Mouse (Mus musculus) myocyte (in vitro differentiated cells): ENCODE measurements at regions not wholly inside any gene's neighbourhood (a gene's known extent, or its start where the extent isn't known, plus 50 kb on each side); places are given as distances from the start of the nearest gene placed in this dataset.

Source experiments
- CEBPB ChIP-seq: IDR thresholded peaks from 2 replicates; pipeline ENCODE4 v1.6.1; 2011; ENCODE audit warnings: mild to moderate bottlenecking, moderate library complexity; ENCODE audit not compliant: poor library complexity, insufficient read depth, severe bottlenecking
- E2F4 ChIP-seq: IDR thresholded peaks from one replicate; pipeline ENCODE4 v1.6.1; 2011; ENCODE audit warnings: mild to moderate bottlenecking, control low read depth, moderate library complexity; ENCODE audit not compliant: insufficient read depth
- MAX ChIP-seq: IDR thresholded peaks from one replicate; pipeline ENCODE4 v1.6.1; 2011; ENCODE audit warnings: low read depth, mild to moderate bottlenecking, control low read depth
- MYOD1 ChIP-seq, 3 experiments: IDR thresholded peaks; one replicate each; pipeline ENCODE4 v1.6.1; 2011; ENCODE audit warnings: control low read depth in 2 of 3, low read depth in 2 of 3, mild to moderate bottlenecking in 2 of 3, moderate library complexity in 1 of 3; ENCODE audit not compliant: insufficient read length in 2 of 3, control insufficient read depth in 1 of 3
- MYOG ChIP-seq, 3 experiments: IDR thresholded peaks; one replicate each; pipeline ENCODE4 v1.6.1; 2011; ENCODE audit warnings: control low read depth in 2 of 3, low read depth in 2 of 3, mild to moderate bottlenecking in 2 of 3; ENCODE audit not compliant: insufficient read length in 2 of 3, control insufficient read depth in 1 of 3, insufficient read depth in 1 of 3
- POLR2A ChIP-seq: IDR thresholded peaks from one replicate; pipeline ENCODE4 v1.6.1; 2011; ENCODE audit warnings: low read depth, mild to moderate bottlenecking, control low read depth, moderate library complexity; ENCODE audit not compliant: insufficient read length
- POLR2AphosphoS2 ChIP-seq: IDR thresholded peaks from one replicate; pipeline ENCODE4 v1.6.1; 2011; ENCODE audit warnings: low read depth, control low read depth; ENCODE audit not compliant: insufficient read length
- SRF ChIP-seq: IDR thresholded peaks from one replicate; pipeline ENCODE4 v1.6.1; 2011; ENCODE audit warnings: low read depth; ENCODE audit not compliant: control insufficient read depth, insufficient read length
- TCF12 ChIP-seq: IDR thresholded peaks from one replicate; pipeline ENCODE4 v1.6.1; 2011; ENCODE audit warnings: mild to moderate bottlenecking, control low read depth; ENCODE audit not compliant: poor library complexity, insufficient read depth, severe bottlenecking
- TCF3 ChIP-seq: IDR thresholded peaks from one replicate; pipeline ENCODE4 v1.6.1; 2011; ENCODE audit warnings: low read depth, control low read depth; ENCODE audit not compliant: insufficient read length
- USF1 ChIP-seq: IDR thresholded peaks from one replicate; pipeline ENCODE4 v1.6.1; 2011; ENCODE audit warnings: low read depth, mild to moderate bottlenecking, control low read depth, moderate library complexity

DNA sequence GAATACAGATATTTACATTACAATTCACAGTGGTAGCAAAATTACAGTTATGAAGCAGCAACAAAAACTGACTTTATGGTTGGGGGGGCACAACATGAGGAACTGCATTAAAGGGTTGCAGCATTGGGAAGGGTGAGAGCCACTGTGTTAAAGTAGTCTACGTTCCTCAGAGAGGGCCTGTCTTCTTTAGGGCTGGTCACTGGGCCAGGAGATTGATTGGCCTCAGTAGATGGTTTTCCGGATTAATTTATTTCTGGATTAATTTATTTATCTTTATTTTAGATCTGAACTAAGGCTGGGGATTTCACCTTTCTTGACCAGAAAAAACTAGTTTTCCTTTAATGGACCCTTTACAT lies 62.6 kb upstream of the Zdhhc17 start:
- no peak for TF ChIP-seq POLR2A
- no peak for TF ChIP-seq E2F4
- no peak for TF ChIP-seq POLR2AphosphoS2
- TF ChIP-seq CEBPB = no peak
- TF ChIP-seq TCF12 = no peak
- TF ChIP-seq MAX = no peak
- no peak for TF ChIP-seq USF1
- no peak for TF ChIP-seq MYOD1 (IDR thresholded peaks at IDR 0.05; ENCODE audit: control insufficient read depth in 1 of 3, insufficient read length in 2 of 3, low read depth in 2 of 3)
- TF ChIP-seq SRF = no peak
- TF ChIP-seq MYOG (IDR thresholded peaks at IDR 0.05; ENCODE audit: control insufficient read depth in 1 of 3, insufficient read depth in 1 of 3, insufficient read length in 2 of 3, low read depth in 2 of 3) = no peak
- no peak for TF ChIP-seq TCF3
